Comparison of ENCODE assay signal across 9 mouse cellular contexts in the genomic region with DNA sequence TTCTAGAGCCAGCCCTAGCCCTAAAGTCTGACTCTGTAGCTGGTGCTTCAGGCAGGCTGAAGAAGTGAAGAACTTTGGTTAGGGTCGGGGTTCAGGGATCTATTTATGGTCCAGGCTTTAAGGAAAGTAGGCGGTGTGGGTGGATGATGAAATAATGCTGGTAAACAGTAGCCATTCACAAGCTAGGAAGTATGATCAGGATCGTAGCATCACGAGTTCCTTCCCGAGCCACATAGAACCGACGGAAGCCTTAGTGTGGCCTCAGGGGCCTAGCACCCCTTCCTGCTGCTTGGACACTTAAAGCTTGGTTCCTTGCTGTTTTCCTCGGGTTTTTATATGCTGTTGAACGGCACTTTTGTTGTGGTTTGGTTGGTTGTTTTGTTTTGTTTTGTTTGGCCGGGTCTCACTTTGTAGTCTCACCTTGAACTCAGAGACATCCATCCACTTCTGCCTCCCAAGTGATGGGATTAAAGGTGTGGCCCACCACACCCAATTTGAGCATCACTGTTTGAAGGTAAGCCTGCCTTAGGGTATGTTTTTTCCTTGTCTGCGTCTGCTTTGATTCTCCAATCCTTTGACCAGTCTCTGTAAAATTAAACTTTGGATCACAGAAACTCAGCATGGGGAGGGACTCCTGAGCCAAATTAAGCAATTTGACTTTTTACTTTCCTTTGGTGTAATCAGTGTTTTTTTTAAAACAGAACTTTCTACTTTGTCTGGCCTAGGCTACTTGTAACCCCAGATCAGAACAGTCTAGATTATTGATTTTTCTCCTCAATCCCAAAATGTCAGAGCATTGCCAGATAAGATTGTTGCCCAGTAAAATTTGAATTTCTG. TPM values are rescaled to one million over a fixed set of nuclear protein-coding genes. Genes with fewer than 3 reads are reported as not detected.
DNase-seq lines count a peak whose midpoint lies in the region; ATAC-seq and TF ChIP-seq lines count a peak whose summit lies in the region.
"Had no signal": no experiment of that assay in that cellular context is flagged by ENCODE, and none has a peak within 500 bp of the region (broad histone marks: within the 10 kb centered on the region; RNA-seq: fewer than 3 reads in every experiment).

No protein-coding gene starts in this region.

- peak overlapping the region; percentile 99 for H3K27ac ChIP-seq in liver, adult 2 months (replicated peaks; ENCODE audit: insufficient read depth, low read depth, low read length)
- no peak overlapping the region; the same call in 1 of the 2 replicates for H3K27ac ChIP-seq in midbrain, embryonic 16.5 days (ENCODE audit: low read length)

- H3K4me3 ChIP-seq in liver, adult 2 months (ENCODE audit: insufficient read depth, low read depth, low read length), result peak overlapping the region; percentile 52
- H3K4me3 ChIP-seq in midbrain, embryonic 16.5 days (ENCODE audit: low read depth, low read length), result peak overlapping the region; percentile 77

- 6% methylated on average over 11 of the region's 11 CpGs for WGBS in liver, adult 2 months
- 70% methylated on average over 11 of the region's 11 CpGs for WGBS in midbrain, embryonic 16.5 days

- TF ChIP-seq POLR2A in liver, adult 2 months (IDR thresholded peaks at IDR 0.05; ENCODE audit: extremely low read depth, insufficient read depth, low read length), result no peak

- H3K36me3 ChIP-seq in liver, adult 2 months (ENCODE audit: control insufficient read depth, insufficient read depth, low read length), result 0 out of 2 replicates have a peak, but pooled peaks cover under 1% of the 10 kb centered on the region
- H3K36me3 ChIP-seq in midbrain, embryonic 16.5 days (ENCODE audit: control insufficient read depth, insufficient read depth, low read length), result no peaks in the 10 kb centered on the region

- H3K4me1 ChIP-seq in liver, adult 2 months (ENCODE audit: control insufficient read depth, insufficient read depth, low read length), result peaks cover 25% of the 10 kb centered on the region
- peaks cover 30% of the 10 kb centered on the region for H3K4me1 ChIP-seq in midbrain, embryonic 16.5 days (ENCODE audit: control insufficient read depth, insufficient read depth, low read length)

- peak; percentile 41 for DNase-seq in cerebellum, adult 9-10 months
- no peak for DNase-seq in cerebellum, postnatal 14 days
- DNase-seq in liver, adult 2 months (ENCODE audit: extremely low read depth, low read depth, low spot score), result peak; percentile 91
- no peak for DNase-seq in liver
- DNase-seq in c-Kit-positive CD71-positive TER-119-positive erythroid progenitor cells, embryonic 14.5 days (ENCODE audit: low spot score), result no peak
- DNase-seq in adrenal gland, postnatal 4 days (ENCODE audit: low spot score in 2 of 2), result no peak
- DNase-seq: cerebellum, postnatal 10 days had no signal

- peak overlapping the region; percentile 73 for H3K9ac ChIP-seq in liver, adult 2 months (ENCODE audit: low read depth, low read length)
- H3K9ac ChIP-seq in midbrain, embryonic 16.5 days (ENCODE audit: low read depth, low read length), result peak overlapping the region; percentile 84; the same call in 1 of the 2 replicates

- peak overlapping the region; percentile 91 for H3K4me2 ChIP-seq in midbrain, embryonic 16.5 days (ENCODE audit: low read length)

- no peaks in the 10 kb centered on the region for H3K9me3 ChIP-seq in midbrain, embryonic 16.5 days (replicated peaks; ENCODE audit: control insufficient read depth, low read length, poor library complexity, severe bottlenecking)

- H3K79me2 ChIP-seq in liver, adult 2 months (ENCODE audit: control insufficient read depth, insufficient read depth, low read length), result peaks cover 27% of the 10 kb centered on the region

- ATAC-seq in granulocyte monocyte progenitor cell, adult 5-6 weeks (replicated peaks; ENCODE audit: poor library complexity, severe bottlenecking), result peak; percentile 31; the same call in 1 of the 2 replicates
- ATAC-seq in midbrain, embryonic 16.5 days, result no peak

- no peak for TF ChIP-seq CTCF in liver, adult 2 months (IDR thresholded peaks at IDR 0.05; ENCODE audit: low read depth, low read length)

- no peaks in the 10 kb centered on the region for H3K27me3 ChIP-seq in liver, adult 2 months (ENCODE audit: control insufficient read depth, insufficient read depth, low read length)
- no peaks in the 10 kb centered on the region for H3K27me3 ChIP-seq in midbrain, embryonic 16.5 days (ENCODE audit: control insufficient read depth, insufficient read depth, low read depth, low read length)

RNA-seq across cellular contexts. Expression of gene Rusc2, which starts 1.7 kb away (rescaled TPM):
- 14.2 and 15.9 TPM in 2 replicates for total RNA-seq in liver, adult 2 months (2014; rRNA removed)
- 17.2 and 17.5 TPM in 2 replicates for polyA plus RNA-seq in liver, adult 2 months (2012; rRNA removed)
- 1.3 and 2.9 TPM in 2 replicates for total RNA-seq in granulocyte monocyte progenitor cell, adult 5-6 weeks (2014; fragmentation: Nextera tagmentation)
- 1.7 and 1.9 TPM in 2 replicates for total RNA-seq in granulocyte monocyte progenitor cell, adult 5-6 weeks (2017)
- polyA plus RNA-seq in midbrain, embryonic 16.5 days (2015; fragmentation: Nextera tagmentation; extraction: Ambion mirVana), result 85.4 and 89.0 TPM in 2 replicates
- total RNA-seq in adrenal gland, postnatal 4 days (2021), result 10 to 100 TPM; 29.7 to 34.5 TPM

RNA-seq across cellular contexts. Expression of gene Fam166b, which starts 45.5 kb away (rescaled TPM):
- not detected in 2 replicates for total RNA-seq in liver, adult 2 months (2014; rRNA removed)
- not detected in 2 replicates for polyA plus RNA-seq in liver, adult 2 months (2012; rRNA removed)
- total RNA-seq in granulocyte monocyte progenitor cell, adult 5-6 weeks (2014; fragmentation: Nextera tagmentation), result not detected in 2 replicates
- not detected in 2 replicates for total RNA-seq in granulocyte monocyte progenitor cell, adult 5-6 weeks (2017)
- polyA plus RNA-seq in midbrain, embryonic 16.5 days (2015; fragmentation: Nextera tagmentation; extraction: Ambion mirVana), result 1.6 and 2.3 TPM in 2 replicates
- total RNA-seq in adrenal gland, postnatal 4 days (2021), result under 1 TPM in 1 of 2 experiments, not detected in 1; 0.25 TPM

RNA-seq across cellular contexts. Expression of gene Tesk1, which starts 58.3 kb away (rescaled TPM):
- total RNA-seq in liver, adult 2 months (2014; rRNA removed), result 3.0 and 3.2 TPM in 2 replicates
- polyA plus RNA-seq in liver, adult 2 months (2012; rRNA removed), result 25.0 and 28.3 TPM in 2 replicates
- 6.9 and 24.2 TPM in 2 replicates for total RNA-seq in granulocyte monocyte progenitor cell, adult 5-6 weeks (2014; fragmentation: Nextera tagmentation)
- 5.9 and 7.4 TPM in 2 replicates for total RNA-seq in granulocyte monocyte progenitor cell, adult 5-6 weeks (2017)
- 10.7 and 11.2 TPM in 2 replicates for polyA plus RNA-seq in midbrain, embryonic 16.5 days (2015; fragmentation: Nextera tagmentation; extraction: Ambion mirVana)
- 10 to 100 TPM; 57.3 to 60.5 TPM for total RNA-seq in adrenal gland, postnatal 4 days (2021)

Comparison
In these comparisons a context has a peak if more than half of its experiments do, and no peak if none do; other contexts are left out.
1. DNase-seq: peak in cerebellum, adult 9-10 months (single experiment) and liver, adult 2 months (single experiment); none in cerebellum, postnatal 14 days (0 of 2), liver (single experiment), c-Kit-positive CD71-positive TER-119-positive erythroid progenitor cells, embryonic 14.5 days (single experiment) and adrenal gland, postnatal 4 days (0 of 2).